Mouse (Mus musculus) bone marrow macrophage, adult 2 months (primary cell): ENCODE measurements around the gene Fitm1.

Experiments
- CTCF ChIP-seq: IDR thresholded peaks from 2 replicates; pipeline ENCODE4 v1.5.1; 2012; ENCODE audit warnings: low read depth, mild to moderate bottlenecking, low read length, moderate library complexity
- POLR2A ChIP-seq: IDR thresholded peaks from 2 replicates; pipeline ENCODE4 v1.6.1; 2012; ENCODE audit warnings: mild to moderate bottlenecking, low read depth, low read length, borderline replicate concordance

DNA sequence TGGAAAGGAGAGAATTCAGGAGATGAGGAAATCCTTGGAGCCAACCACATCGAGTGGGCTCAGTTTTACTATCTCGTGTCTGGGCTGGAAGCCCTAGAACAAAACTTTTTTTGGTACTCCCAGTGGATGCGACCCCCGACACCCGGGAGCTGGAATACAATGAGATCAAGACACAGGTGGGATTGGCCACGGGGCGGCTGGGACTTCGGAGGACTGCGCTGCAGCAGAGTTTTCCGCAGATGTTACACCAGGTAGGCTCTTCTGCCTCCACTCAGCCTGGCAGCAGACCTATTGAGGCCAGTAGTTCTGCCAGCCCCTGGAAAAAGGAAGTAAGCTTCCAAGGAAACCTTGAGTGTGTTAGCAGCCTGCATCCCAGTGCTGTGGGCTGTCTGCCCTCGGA is 12.2 kb upstream of the Fitm1 start:
- TF ChIP-seq POLR2A: no peak
- no peak for TF ChIP-seq CTCF
